Mouse (Mus musculus): ENCODE measurements around the gene Camk1d. TPM values are rescaled to one million over a fixed set of nuclear protein-coding genes. Genes with fewer than 3 reads are reported as not detected.

The Camk1d gene
- polyA plus RNA-seq, 1 experiment from 2014 or later = 7.4 TPM

DNA sequence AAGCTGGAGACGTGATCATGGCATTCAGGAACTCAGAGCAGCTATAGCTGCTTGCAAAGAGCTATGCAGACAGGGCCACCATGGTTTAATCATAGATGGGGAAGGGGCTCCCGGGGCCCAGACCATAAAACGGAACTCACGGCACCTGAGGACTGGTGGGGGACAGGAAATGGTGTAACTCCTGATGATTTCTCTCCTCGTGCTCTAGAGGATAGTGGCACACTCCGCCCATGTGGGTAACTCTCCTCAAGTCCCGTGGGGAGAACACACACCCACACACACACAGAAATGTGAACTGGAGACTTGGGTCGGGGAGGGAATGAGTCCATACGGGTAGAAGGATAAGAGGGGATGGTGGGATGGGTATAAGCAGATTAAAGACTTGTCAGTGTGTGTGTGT is 20.2 kb downstream of the Camk1d start:
- ATAC-seq = no peak

DNA sequence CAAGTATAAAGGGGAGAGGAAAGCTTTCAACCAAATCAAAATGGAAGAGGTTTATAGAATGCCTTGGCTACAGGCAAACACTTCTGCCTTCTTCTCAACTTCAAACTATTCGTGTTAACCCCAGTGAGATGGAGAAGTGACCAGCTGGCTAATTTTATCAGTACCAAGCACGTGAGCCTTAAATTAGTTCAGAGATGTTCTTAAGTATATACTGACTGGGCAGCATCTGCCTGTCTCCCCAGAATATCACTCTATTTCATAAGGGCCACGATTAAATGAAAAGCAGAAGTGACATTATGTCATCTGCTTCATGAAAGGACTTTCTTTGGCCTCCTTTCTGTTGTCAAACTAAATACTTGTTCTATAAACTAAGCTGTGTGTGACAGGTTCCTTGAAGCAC is 22.6 kb downstream of the Camk1d start:
- Histone ChIP-seq H3K27ac (ENCODE audit: low read depth, low read length) (no peak overlapping the region), H3K4me3 (ENCODE audit: low read length) (no peak overlapping the region), H3K9me3 (ENCODE audit: control insufficient read depth, low read length) (no peaks in the 10 kb centered on the region), H3K27me3 (replicated peaks; ENCODE audit: control insufficient read depth, insufficient read depth, low read length) (no peaks in the 10 kb centered on the region), H3K4me1 (ENCODE audit: control insufficient read depth, insufficient read depth, low read depth, low read length) (no peaks in the 10 kb centered on the region), H3K9ac (ENCODE audit: low read depth, low read length) (no peak overlapping the region), H3K36me3 (ENCODE audit: control insufficient read depth, insufficient read depth, low read length) (no peaks in the 10 kb centered on the region), H3K4me2 (ENCODE audit: low read length) (no peak overlapping the region)
- WGBS = 80% methylated on average over 3 of the region's 3 CpGs
- no peak for ATAC-seq

More for the DNA sequence above, 20.2 kb downstream of the Camk1d start:
- WGBS = 78% methylated on average over 9 of the region's 9 CpGs
- H3K4me3 ChIP-seq (ENCODE audit: low read length) = no peak overlapping the region
- no peaks in the 10 kb centered on the region for H3K9me3 ChIP-seq (ENCODE audit: control insufficient read depth, low read length)
- H3K36me3 ChIP-seq (ENCODE audit: control insufficient read depth, insufficient read depth, low read length) = no peaks in the 10 kb centered on the region
- no peaks in the 10 kb centered on the region for H3K27me3 ChIP-seq (replicated peaks; ENCODE audit: control insufficient read depth, insufficient read depth, low read length)
- no peaks in the 10 kb centered on the region for H3K4me1 ChIP-seq (ENCODE audit: control insufficient read depth, insufficient read depth, low read depth, low read length)
- no peak overlapping the region for H3K4me2 ChIP-seq (ENCODE audit: low read length)
- no peak overlapping the region for H3K9ac ChIP-seq (ENCODE audit: low read depth, low read length)
- H3K27ac ChIP-seq (ENCODE audit: low read depth, low read length) = no peak overlapping the region

DNA sequence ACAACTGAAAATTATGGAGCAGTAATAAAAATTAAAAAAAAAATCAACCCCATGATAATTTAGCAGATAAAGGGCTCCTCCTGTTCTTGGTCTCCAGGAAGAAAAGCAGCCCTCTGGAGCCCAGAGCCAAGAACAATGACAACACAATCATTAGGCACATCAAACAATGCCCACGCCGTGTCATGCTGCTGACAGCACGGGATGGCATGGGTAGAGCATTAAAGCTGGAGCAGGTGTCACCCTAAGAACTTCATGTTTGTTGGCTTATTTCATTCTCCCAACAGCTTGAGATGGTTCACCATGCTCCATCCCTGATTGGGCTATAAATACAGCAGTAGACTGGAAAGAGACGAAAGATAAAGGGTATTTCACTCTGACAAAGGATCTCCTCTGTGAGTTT is 30.9 kb downstream of the Camk1d start:
- H3K27ac ChIP-seq (ENCODE audit: low read depth, low read length) = no peak overlapping the region
- H3K4me3 ChIP-seq (ENCODE audit: low read length) = no peak overlapping the region
- H3K27me3 ChIP-seq (replicated peaks; ENCODE audit: control insufficient read depth, insufficient read depth, low read length) = no peaks in the 10 kb centered on the region
- H3K9me3 ChIP-seq (ENCODE audit: control insufficient read depth, low read length) = no peaks in the 10 kb centered on the region
- H3K4me2 ChIP-seq (ENCODE audit: low read length) = no peak overlapping the region
- ATAC-seq = no peak
- no peak overlapping the region for H3K9ac ChIP-seq (ENCODE audit: low read depth, low read length)
- 83% methylated on average over 4 of the region's 4 CpGs for WGBS
- no peaks in the 10 kb centered on the region for H3K36me3 ChIP-seq (ENCODE audit: control insufficient read depth, insufficient read depth, low read length)
- H3K4me1 ChIP-seq (ENCODE audit: control insufficient read depth, insufficient read depth, low read depth, low read length) = no peaks in the 10 kb centered on the region

DNA sequence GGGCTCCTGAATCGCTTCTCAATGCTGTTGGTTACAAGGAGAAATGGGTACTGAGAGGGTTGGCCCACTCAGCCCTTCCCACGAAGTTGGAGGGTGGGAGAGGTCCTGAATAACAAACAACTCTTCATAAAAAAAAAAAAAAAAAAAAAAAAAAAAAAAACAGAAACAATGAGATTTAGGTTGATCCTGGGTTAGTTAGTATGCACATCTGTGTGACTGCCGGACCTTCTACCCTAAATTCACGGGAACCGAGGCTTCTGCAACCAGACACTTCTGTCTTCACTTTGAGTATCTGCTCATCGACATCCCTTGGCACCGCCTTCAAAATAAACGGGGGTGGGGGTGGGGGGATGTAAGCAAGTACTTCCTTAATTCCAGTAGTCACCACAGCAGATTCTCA is 32.4 kb downstream of the Camk1d start:
- Histone ChIP-seq H3K27me3 (replicated peaks; ENCODE audit: control insufficient read depth, insufficient read depth, low read length) (no peaks in the 10 kb centered on the region), H3K4me2 (ENCODE audit: low read length) (no peak overlapping the region), H3K9ac (ENCODE audit: low read depth, low read length) (no peak overlapping the region), H3K4me1 (ENCODE audit: control insufficient read depth, insufficient read depth, low read depth, low read length) (no peaks in the 10 kb centered on the region), H3K36me3 (ENCODE audit: control insufficient read depth, insufficient read depth, low read length) (no peaks in the 10 kb centered on the region), H3K9me3 (ENCODE audit: control insufficient read depth, low read length) (no peaks in the 10 kb centered on the region), H3K4me3 (ENCODE audit: low read length) (no peak overlapping the region), H3K27ac (ENCODE audit: low read depth, low read length) (no peak overlapping the region)
- WGBS = 88% methylated on average over 8 of the region's 8 CpGs
- no peak for ATAC-seq

DNA sequence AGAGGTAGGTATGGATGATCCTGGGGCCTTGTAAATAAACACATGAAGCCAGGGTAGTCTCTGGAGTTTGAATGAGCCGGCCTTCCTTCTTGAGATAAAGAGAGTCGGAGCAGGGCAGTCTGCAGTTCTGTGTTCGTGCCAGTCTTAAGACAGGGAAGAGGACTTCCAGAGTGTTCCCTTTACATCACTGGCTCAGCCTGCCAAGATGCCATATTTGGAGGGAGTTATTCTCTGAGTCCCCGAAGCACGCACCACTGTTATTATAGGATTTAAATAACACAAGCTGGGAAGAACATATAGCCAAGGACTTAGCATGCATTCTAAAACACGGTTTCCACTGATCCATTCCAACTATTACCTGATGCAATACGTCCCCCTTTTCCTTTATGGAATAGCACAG is 33.0 kb downstream of the Camk1d start:
- Histone ChIP-seq H3K9me3 (ENCODE audit: control insufficient read depth, low read length) (no peaks in the 10 kb centered on the region), H3K27me3 (replicated peaks; ENCODE audit: control insufficient read depth, insufficient read depth, low read length) (no peaks in the 10 kb centered on the region), H3K4me1 (ENCODE audit: control insufficient read depth, insufficient read depth, low read depth, low read length) (peaks cover 4% of the 10 kb centered on the region), H3K9ac (ENCODE audit: low read depth, low read length) (no peak overlapping the region), H3K36me3 (ENCODE audit: control insufficient read depth, insufficient read depth, low read length) (no peaks in the 10 kb centered on the region), H3K4me3 (ENCODE audit: low read length) (no peak overlapping the region), H3K27ac (ENCODE audit: low read depth, low read length) (no peak overlapping the region), H3K4me2 (ENCODE audit: low read length) (no peak overlapping the region)
- no peak for ATAC-seq
- WGBS = 87% methylated on average over 7 of the region's 7 CpGs

DNA sequence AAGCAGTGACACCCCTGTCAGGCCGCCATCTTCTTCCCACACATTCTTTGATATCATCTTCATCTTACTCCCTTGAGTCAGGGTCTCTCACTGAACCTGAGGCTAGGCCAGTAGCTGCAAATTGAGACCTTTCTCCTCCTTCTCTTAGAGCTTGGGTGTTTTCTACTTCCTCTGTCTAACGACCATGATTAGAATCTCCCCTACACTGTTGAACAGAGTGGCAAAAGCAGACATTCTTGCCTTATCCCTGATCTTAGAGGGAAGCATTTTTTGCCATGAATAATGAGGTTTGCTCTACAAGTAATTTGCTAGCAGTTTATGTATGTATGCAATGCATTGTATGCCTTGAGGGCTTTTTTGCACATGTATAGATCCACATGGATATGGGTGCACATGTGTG is 35.3 kb downstream of the Camk1d start:
- Histone ChIP-seq H3K9ac (ENCODE audit: low read depth, low read length) (no peak overlapping the region), H3K27ac (ENCODE audit: low read depth, low read length) (no peak overlapping the region), H3K4me1 (ENCODE audit: control insufficient read depth, insufficient read depth, low read depth, low read length) (peaks cover 11% of the 10 kb centered on the region), H3K27me3 (replicated peaks; ENCODE audit: control insufficient read depth, insufficient read depth, low read length) (no peaks in the 10 kb centered on the region), H3K4me3 (ENCODE audit: low read length) (no peak overlapping the region), H3K36me3 (ENCODE audit: control insufficient read depth, insufficient read depth, low read length) (no peaks in the 10 kb centered on the region), H3K9me3 (ENCODE audit: control insufficient read depth, low read length) (no peaks in the 10 kb centered on the region), H3K4me2 (ENCODE audit: low read length) (no peak overlapping the region)
- no peak for ATAC-seq
- 90% methylated on average over 2 of the region's 2 CpGs for WGBS

DNA sequence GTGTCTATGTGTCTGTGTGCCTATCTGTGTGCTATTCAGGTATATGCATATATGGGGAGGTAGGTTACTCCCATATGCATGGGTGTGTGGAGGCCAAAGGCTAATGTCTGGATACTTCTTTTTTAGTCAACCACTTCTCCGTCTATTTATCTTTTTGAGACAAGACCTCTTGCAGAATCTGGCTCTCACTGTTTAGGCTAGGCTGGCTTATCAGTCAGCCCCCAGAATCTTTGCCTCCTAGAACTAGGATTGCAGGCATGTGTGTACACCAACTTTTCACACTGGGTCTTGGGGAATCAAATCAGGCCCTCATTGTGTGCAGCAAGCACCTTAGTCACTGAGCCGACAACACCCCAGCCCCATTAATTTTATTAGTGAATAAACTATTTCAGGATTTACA is 36.8 kb downstream of the Camk1d start:
- no peak overlapping the region for H3K9ac ChIP-seq (ENCODE audit: low read depth, low read length)
- no peak overlapping the region for H3K4me3 ChIP-seq (ENCODE audit: low read length)
- H3K4me2 ChIP-seq (ENCODE audit: low read length) = no peak overlapping the region
- H3K9me3 ChIP-seq (ENCODE audit: control insufficient read depth, low read length) = no peaks in the 10 kb centered on the region
- ATAC-seq = no peak
- H3K27me3 ChIP-seq (replicated peaks; ENCODE audit: control insufficient read depth, insufficient read depth, low read length) = no peaks in the 10 kb centered on the region
- WGBS = 93% methylated on average over 2 of the region's 2 CpGs
- H3K27ac ChIP-seq (ENCODE audit: low read depth, low read length) = no peak overlapping the region
- H3K4me1 ChIP-seq (ENCODE audit: control insufficient read depth, insufficient read depth, low read depth, low read length) = peaks cover 11% of the 10 kb centered on the region
- no peaks in the 10 kb centered on the region for H3K36me3 ChIP-seq (ENCODE audit: control insufficient read depth, insufficient read depth, low read length)

DNA sequence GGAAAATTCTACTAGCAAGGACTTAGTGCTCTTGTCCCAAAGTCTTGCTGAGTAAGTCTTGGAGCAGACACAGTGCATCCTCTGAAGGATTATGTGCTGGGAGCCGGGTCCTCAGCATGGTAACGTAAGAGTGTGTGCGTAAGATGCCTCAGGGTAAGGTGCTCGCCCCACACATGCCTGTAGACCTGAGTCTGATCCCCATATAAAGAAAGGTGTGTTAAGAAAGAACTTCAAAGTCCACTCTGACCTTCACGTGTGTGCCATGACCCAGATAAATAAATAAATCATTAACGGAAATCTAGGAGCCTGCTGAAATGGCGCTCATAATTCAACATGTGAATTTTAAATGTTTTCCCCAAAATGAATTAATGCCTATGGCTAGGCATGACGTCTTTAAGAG is 37.5 kb downstream of the Camk1d start:
- Histone ChIP-seq H3K4me2 (ENCODE audit: low read length) (no peak overlapping the region), H3K4me1 (ENCODE audit: control insufficient read depth, insufficient read depth, low read depth, low read length) (peaks cover 11% of the 10 kb centered on the region), H3K27me3 (replicated peaks; ENCODE audit: control insufficient read depth, insufficient read depth, low read length) (no peaks in the 10 kb centered on the region), H3K27ac (ENCODE audit: low read depth, low read length) (no peak overlapping the region), H3K9ac (ENCODE audit: low read depth, low read length) (no peak overlapping the region), H3K9me3 (ENCODE audit: control insufficient read depth, low read length) (no peaks in the 10 kb centered on the region), H3K4me3 (ENCODE audit: low read length) (no peak overlapping the region), H3K36me3 (ENCODE audit: control insufficient read depth, insufficient read depth, low read length) (no peaks in the 10 kb centered on the region)
- ATAC-seq = no peak
- 79% methylated on average over 8 of the region's 8 CpGs for WGBS

DNA sequence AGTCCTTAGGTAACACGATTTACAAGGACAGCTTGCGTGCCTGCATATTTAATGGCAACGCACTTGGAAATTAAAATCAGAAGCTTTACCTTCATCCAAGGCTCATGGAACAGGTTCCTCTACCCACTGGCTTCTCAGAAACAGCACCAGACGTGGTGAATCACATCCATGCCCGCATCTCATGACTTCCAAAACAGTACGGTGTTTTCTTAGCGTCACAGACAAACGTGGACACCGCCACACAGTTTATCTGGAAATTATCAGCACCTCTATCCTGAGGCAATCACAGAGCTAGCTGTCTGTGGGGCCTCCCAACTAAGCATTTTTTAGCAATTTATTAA is 38.2 kb downstream of the Camk1d start:
- Histone ChIP-seq H3K27me3 (replicated peaks; ENCODE audit: control insufficient read depth, insufficient read depth, low read length) (no peaks in the 10 kb centered on the region), H3K4me2 (ENCODE audit: low read length) (peak overlapping the region; percentile 19; the same call in 1 of the 2 replicates), H3K4me1 (ENCODE audit: control insufficient read depth, insufficient read depth, low read depth, low read length) (peaks cover 11% of the 10 kb centered on the region), H3K27ac (ENCODE audit: low read depth, low read length) (peak overlapping the region; percentile 3; the same call in 1 of the 2 replicates), H3K4me3 (ENCODE audit: low read length) (no peak overlapping the region), H3K9me3 (ENCODE audit: control insufficient read depth, low read length) (no peaks in the 10 kb centered on the region), H3K9ac (ENCODE audit: low read depth, low read length) (no peak overlapping the region), H3K36me3 (ENCODE audit: control insufficient read depth, insufficient read depth, low read length) (no peaks in the 10 kb centered on the region)
- WGBS = 43% methylated on average over 9 of the region's 9 CpGs
- peak; percentile 37; the same call in 1 of the 2 replicates for ATAC-seq

Measured in hindbrain, embryonic 16.5 days (tissue).